Mouse (Mus musculus) adrenal gland, adult (tissue): Measurements from ENCODE around the gene Ntn5.

Experiments used
- DNase-seq, 2 experiments: peaks; one replicate each; pipeline ENCODE4 v3.0.0; 2022 to 2023; ENCODE audit warnings: low spot score in 1 of 2; ENCODE audit not compliant: inconsistent age in 2 of 2

The Ntn5 gene

DNA sequence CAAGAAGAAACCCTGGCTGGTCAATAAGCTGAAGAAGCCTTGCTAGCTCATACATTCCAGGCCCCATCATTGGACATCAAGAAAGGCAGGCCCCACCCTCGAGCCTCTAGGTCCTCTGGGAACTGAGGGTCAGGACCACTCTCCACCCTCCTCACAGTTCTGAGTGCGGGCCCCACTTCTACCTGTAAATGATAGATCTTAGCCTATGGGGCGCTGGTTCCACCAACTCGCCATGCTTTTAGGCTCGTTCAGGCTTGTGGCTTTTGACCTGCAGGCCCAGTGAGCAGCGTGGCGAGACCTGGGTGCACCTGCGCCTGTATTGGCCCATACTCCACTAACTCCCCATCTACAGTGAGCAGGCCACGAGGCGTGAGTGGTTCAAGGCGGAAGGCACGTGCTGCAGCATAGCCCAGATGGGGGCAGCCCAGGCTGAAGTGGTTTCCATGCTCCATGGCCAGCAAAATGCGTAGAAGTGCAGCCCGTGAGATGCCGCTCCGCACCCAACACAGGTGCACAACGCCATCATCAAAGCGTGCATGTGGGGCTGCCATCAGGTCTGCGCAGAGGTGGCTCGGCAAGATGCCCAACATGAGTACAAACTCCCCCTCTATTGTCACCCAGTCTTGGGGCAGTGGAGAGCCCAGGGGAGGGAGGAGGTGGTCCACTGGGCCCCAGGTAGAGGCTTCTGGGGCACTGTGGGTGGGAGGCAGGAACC, 26.8 kb downstream of the Ntn5 start:
- DNase-seq, result peak; percentile 67 to 82

DNA sequence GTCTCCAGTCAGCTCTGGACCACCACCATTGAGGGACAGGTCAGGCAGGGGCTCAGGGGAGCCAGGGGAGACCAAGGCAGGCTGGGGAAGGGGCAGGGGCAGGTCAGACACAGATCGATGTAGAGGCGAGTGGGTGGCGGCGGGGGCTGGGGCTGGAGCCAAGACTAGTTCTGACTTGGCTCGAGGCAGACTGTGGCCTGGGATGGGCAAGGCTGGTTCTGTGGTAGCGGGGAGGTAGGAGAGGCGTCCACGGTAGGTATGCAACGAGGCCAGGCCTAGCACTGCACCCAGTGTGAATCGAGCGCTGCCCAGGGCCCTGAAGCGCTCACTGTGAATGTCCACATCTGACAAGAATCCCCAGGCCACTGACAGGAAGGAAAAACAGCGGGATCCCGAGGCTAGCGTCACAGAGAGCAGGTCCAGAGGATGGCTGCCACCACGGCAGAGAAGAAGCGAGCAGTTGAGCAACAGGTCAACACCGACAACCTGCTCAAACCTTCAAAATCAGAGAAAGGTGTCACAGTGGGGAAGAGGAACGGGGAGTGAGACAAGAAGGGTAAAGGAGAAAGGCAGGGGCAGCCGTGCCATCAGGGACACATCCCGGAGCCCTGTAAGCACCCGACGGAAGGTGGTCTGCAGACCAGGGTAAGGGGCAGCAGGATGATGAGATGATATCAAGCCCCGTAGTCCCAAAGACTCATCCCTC, 27.6 kb downstream of the Ntn5 start:
- peak in 1 of 2 experiments; percentile 64 for DNase-seq

DNA sequence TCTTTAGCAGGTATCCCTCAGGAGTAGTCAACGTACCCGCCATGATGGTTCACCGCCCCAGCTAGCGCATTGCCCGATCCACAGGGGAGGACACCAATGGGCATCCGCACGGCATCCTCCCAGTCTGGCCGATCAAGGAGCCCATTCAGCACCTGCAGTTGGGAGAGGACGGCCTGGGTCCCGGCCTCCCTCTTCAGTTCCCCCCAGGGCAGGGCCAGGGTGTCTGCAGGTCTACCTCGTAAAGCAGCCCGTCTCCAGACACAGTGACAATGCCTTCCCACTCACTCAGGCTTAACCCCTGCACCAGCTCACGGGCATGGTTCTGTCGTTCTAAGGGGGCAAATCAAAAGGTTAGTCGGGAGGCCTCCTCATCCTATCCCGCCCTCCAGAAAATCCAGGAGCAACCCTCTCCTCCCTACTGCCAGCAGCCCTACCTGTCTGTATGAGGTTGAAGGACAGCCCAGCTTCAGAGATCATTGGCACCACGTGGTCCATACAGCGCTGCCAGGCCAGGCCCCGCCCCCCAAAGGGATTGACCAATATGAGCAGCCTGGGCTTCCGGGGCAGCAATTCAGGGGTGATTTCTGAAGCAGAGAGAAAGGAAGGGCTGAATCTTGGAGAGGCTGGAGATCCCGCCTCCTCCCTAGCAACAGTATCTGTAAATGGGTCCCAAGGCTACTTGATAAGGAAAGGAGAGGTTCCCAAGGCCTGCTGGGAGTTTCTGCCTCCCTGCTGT, 28.4 kb downstream of the Ntn5 start:
- peak; percentile 89 to 95 for DNase-seq

DNA sequence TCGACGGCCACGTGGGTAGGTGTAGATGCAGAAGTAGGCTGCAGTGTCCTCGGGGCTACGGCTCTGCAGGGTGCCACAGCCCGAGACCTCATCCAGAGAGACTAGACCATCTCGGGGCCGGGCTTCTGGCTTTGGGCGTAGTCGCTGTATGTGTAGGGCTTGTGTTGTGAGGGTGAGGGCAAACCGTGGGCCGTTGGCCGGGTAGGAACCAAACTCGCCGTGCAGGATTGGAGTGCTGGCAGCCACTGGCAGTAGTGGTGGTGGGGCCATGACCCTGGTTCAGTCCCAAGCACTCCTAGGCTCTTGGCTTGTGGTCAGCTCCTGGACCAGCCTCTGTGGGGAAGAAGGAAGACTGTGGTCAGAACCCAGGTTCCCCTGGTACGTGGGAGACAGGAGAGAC, 29.6 kb downstream of the Ntn5 start:
- DNase-seq, result peak; percentile 60 to 68

DNA sequence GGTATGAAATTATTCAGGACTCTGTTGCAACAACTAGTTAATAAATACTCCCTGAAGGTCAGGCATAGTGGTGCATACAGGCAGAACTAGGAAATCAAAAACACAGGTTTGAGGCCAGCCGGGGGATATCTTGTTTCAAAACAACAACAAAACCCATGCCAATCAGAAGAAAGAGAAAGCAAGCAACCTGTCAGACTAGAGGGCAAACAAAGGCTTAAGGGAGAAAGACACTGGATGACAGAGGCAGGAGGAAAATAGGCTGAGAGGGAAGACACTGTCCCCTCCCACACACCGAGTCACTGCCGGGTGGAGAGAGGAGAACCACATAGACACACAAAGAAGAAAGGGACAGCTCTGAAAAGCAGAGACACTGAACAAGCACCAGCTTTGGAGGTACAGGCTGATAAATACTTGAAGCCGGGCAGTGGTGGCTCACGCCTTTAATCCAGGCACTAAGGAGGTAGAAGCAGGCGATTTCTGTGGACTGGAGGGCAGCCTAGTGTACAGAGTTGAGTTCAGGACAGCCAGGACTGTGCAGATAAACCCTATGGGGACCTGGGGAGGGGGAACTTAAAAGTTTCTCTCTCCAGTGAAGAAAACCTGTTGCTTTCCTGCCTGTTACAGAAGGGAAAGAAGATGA, 30.2 kb downstream of the Ntn5 start:
- peak; percentile 42 to 73 for DNase-seq

DNA sequence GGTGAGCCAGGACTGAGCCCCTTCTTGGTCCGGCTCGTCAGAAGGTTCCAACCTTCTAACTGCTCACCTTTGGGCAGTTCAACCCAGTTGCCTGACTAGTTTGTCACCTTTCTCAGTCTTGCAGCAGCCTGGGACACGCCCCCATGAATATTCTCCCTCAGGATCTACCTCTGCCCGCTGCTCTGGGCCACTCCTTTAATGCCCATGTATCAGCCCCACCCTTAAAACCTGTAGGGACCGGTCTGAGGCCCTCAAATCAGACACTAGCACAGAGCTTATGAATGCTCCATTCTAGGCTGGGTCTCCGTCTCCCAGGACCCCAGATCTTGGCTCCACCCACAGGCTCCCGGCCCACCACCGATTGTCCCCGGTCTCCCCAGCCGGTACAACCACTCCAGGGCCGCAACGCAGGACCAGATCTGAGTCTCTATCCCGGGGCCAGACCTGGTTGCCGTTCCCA, 30.8 kb downstream of the Ntn5 start:
- no peak for DNase-seq

DNA sequence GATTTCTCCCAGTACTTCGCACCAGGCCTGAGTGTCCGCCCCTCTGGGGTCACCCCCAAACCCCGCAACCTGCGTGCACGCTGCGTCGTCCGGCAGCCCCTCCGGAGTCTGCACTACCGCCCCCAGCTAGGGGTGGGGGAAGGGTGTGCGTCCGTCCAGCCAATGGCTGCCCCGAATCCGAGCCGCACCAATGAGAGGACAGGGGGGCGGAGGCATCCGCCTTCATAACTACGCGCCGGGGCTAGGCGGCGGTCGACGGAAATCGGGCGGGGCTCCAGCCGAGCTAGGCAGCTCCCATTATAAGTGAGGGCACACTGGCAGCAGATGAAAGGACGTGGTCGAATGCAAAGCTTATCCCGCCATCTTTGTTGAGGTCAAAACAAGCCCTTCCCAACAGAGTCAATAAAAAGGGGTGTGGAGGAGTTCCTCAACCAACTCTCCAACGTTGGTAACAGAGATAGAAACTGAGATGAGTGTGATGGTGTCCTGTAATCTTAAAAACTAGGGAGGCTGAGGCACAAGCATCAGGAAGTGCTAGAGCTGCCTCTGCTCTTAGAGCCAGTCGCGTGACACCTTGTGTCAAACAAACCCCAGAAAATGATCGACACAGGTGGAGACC, 31.4 kb downstream of the Ntn5 start, which contains the start of gene Rpl18:
Gene Rpl18 (plus strand): TSS at position 368 of the 619 bp plus-strand sequence.
- peak; percentile 99 for DNase-seq

DNA sequence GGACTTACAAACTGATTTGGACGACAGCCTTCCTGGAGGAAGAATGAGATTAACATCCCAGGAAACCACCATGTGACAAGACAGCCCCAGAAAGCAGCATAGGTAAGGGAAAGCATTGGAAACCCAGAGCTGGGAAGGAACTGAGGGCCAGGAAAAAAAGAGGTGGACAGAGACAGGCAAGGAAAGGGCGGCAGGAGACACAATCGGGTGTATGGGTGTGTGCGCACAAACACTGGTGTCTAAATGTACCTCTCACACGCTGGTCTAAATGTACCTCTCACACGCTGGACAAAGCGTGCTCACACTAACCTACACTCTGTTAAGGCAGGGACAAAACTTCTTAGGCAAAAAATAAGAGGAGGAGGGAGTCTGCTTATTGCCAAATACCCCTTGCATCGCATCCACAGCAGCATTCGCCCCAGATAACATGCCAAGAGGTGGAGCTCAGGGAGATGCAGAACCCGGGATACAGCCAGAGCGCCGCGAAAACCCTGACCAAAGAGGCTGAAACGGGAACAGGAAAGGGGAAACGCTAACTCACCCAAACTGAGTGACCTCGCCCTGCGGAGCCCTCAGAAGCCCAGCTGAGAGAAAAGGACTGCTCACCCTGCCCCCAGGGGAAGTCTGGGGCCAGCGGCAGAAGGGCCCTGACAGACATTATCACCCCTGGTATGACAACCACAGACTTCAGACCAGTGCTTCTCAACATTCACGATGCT, 32.1 kb downstream of the Ntn5 start:
- DNase-seq, result peak; percentile 51 to 67

DNA sequence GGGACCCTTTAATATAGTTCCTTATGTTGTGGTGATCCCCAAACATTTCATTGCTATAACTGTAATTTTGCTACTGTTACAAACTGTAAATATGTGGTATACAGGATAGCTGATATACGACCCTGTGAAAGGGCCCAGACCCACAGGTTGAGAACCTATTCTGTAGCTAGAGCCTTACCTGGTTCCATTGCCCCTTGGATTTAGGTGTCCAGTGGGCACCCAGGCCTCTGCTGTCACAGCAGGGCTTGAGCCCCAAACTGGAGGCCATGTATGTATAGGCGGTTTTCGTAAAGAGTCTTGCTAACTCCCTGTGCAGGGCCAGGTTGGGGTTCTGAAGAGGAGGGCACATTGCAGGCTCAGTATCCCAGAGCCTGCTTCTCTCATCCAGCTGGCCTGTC, 32.6 kb downstream of the Ntn5 start:
- DNase-seq, result peak in 1 of 2 experiments; percentile 18

DNA sequence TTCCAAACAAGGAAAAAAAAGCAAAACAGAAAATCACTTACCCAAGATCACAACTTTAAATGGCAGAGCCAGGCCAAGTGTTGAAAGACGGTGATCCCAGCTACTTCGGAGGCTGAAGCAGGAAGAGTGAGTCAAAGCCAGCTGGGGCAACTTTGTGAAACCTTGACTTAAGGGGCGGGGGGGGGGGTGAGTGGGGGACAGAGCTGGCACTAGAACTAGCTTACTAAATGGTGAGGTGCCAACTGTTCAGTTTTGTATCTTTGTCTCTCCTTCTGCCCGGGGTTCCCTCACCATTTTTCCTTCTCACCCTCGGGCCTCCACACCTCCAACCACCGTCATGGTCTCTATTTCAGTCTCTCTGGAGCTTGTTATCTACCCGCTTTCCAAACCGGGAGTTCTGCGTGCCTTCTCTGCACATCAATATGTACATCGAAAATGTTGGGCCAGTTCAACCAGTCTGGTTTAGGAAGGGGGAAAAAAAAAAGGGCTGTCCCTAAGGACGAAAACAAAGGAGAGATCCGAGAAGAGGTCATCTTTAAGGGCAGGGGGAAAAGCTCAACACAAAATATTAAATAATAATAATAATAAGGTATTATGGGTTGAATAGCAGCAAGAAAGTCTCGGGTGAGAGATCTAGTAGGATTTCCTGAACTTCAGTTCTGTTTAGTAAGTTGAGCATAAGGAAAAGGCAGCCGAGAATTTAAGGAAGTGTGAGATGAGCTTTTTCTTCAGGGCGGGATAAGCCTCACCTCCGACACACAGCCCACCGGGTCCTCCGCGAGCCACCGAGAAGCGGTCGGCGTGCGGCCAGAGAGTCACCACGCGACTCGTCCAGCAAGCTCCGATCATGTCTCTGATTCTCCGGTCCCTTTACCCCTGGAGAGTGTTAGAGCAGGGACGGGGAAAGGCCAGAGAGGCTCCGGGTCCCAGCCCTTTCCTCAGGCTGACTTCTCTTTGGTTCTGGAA, 33.4 kb downstream of the Ntn5 start:
- peak; percentile 26 to 83 for DNase-seq

DNA sequence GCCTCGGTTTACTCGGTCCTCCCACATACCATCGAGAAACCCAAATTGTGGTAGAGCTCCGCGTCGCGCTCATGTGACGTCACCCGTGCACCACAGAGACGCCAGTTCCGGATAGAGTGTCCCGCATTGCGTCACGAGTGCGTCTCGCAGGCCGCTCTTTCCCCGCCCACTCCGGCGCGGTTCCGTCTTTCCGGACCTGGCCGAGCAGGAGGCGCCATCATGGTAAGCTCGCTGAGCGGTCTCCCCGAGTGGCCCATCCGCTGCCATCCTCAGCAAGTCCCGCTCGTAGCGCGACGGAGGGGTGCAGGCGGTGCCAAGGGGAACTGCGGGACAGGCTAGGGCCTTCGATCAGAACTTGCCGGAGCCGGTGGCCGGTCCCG, 34.1 kb downstream of the Ntn5 start, which contains the start of gene Sphk2:
Gene Sphk2 (minus strand): TSS at position 85 of the 380 bp plus-strand sequence.
- DNase-seq, result peak; percentile 98 to 99

DNA sequence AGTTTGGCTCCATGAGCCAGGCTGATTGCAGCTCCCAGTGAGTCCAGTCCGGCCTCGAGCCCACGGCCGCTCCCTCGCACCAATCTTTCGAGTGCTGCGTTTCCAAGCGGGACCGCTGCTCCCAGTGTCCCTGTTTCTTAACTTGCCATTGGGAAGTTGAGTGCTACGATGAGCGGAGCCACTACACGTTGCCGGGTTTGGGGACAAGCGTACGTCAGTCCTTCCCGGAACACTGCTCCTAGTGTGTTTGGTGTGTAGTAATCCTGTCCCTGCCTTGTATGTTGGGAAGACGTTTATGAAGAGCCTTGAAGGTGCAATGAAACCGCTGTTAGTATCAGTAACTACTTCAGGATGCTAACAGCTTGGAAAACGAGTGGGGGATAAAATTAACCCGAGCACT, 34.5 kb downstream of the Ntn5 start:
- no peak for DNase-seq

DNA sequence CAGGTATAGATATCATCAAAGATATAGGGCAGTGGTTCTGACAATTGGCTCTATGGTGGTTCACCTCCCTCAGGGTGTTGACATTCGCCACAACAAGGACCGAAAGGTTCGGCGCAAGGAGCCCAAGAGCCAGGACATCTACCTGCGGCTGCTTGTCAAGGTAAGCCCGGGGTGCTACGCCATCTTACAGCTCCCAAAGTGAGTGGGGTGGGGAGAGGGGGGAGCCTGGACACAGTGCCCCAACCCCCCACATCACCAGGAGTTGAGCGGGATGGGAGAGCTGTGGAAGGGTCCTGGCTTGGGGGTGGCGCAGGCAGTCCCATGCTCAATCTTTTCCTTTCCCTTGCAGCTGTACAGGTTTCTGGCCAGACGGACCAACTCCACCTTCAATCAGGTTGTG, 35.4 kb downstream of the Ntn5 start:
- peak; percentile 29 to 54 for DNase-seq

DNA sequence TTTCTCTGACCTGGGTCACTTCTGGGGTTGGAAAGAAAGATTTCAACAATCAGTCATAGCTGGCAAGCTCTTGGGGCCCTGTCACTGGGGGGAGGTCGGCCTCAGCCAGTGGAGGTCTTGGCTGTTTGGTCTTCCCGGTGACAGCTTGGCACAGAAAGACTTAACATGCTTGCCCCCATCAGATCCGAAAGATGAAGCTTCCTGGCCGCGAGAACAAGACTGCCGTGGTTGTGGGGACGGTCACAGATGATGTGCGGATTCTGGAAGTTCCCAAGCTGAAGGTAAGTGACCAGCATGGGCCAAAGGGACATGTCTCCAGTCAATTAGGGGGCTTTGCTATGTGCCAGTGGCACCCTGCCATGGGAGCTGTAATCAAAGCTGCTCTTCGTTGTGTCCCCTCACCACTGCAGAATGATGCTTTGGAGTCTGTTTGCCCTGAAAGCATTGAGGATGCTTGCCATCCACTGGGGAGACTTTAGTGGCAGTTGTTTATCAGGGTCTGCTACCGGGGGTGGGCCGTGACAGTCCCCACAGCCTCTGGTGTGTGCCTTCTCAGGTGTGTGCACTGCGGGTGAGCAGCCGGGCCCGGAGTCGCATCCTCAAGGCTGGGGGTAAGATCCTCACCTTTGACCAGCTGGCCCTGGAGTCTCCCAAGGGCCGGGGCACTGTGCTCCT, 36.1 kb downstream of the Ntn5 start:
- DNase-seq, result peak; percentile 21 to 46

DNA sequence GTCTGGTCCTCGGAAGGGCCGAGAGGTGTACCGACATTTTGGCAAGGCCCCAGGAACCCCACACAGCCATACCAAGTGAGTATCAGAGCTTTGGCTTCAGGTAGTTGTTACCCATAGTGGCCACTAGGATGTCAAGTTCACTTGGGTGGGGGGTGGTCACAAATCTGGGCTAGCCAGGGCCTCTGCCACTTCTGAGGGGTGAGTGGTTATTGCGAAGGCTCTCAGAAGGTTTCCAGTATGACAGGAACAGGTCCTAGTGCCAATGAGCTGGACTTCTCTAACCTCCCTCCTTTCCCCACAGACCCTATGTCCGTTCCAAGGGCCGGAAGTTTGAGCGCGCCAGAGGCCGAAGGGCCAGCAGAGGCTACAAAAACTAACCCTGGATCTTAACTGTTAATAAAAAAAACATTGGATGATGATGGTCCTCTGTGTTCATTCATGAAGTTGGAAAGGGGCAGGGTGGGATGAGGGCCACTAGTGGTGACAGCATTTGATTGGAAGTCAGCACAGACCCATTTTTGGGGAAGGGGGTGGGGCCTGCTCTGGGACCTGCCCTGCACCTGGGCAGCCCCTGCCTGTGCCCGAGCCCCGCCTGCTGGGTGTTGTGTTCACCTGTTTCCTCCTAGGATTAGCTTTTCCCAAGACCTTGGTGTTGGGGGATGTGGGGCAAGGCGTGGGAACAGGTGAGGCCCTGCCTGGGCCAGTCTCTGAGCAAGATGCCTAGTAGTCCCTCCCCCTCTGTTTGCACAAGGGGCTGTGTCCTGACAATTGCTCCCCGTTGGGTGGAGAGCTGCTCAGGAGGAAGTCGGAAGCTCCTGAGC, 36.8 kb downstream of the Ntn5 start, which contains the start of gene Fam83e:
Gene Fam83e (plus strand): TSS at position 800 of the 821 bp plus-strand sequence.
- DNase-seq, result peak; percentile 21 to 46

DNA sequence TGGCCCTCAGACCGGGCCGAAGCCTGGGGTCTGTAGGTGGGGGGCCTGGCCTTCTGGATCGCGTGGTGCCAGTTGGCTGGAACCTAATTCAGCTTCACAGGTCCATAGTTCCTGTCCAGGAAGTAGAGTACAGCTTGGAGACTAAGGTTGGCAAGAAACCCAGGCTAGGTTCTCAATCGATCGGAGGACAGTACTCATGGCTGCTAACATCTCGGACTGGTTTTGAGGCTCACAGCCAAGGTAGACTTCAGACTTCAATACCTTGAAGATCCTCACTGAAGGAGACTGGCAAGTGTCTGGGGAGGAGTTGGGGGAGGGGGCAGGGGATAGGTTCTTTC, 37.4 kb downstream of the Ntn5 start:
- DNase-seq, result no peak

DNA sequence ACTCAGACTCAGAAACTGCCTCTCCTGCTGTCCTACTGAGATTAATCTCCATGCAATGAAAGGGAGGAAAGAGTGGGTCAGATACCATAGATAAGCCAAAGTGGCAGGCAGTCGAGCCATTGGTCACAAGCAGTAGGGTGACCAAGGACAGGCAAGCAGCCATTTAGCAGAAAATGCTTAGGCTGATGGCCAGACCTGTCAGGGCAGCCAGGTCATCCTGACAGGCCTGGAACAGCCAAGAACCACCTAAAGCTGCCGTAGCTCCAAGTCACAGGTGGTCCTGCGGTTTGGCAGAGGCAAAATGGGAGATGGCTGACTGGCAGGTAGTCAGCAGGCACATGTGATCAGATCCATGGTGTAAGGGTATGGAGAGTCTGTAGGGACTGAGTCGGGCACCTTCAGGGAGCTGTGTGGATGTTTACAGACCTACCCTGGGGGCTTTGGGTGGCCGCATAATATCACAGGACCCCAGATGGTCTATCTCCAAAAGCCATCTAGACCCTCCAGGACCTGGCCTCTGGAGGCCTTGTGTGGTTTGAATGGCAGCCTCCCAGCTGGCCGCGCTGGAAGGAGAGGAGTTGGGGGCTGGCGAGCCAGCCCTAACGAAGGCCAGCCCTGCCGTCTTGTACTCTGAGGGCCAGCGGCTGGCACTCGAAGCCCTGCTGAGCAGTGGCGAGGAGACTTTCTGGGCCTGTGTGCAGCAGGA, 38.0 kb downstream of the Ntn5 start:
- peak in 1 of 2 experiments; percentile 12 for DNase-seq
